Mouse (Mus musculus): ENCODE measurements around the gene Itga2b. TPM values are rescaled to one million over a fixed set of nuclear protein-coding genes. Genes with fewer than 3 reads are reported as not detected.

The Itga2b gene
- polyA plus RNA-seq, 1 experiment from 2014 or later = 80.3 TPM

DNA sequence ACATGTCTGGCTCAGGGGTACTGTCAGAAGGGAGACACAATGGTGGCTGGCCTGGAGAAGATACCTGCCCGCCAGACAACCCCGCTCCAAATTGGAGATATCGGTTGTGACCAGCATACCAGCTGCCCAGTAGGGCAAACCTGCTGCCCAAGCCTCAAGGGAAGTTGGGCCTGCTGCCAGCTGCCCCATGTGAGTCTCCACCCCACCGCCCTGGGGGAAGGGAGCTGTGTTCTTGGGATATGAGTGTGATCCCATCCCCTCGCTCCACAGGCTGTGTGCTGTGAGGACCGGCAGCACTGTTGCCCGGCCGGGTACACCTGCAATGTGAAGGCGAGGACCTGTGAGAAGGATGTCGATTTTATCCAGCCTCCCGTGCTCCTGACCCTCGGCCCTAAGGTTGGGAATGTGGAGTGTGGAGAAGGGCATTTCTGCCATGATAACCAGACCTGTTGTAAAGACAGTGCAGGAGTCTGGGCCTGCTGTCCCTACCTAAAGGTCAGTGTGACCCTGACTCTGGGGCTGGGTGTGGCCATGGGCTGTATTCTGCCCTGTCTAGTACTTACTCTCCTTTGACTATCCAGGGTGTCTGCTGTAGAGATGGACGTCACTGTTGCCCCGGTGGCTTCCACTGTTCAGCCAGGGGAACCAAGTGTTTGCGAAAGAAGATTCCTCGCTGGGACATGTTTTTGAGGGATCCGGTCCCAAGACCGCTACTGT lies 34.0 kb downstream of the Itga2b start:
- H3K27me3 ChIP-seq (replicated peaks; ENCODE audit: control insufficient read depth, insufficient read depth, low read length) = peaks cover 23% of the 10 kb centered on the region

DNA sequence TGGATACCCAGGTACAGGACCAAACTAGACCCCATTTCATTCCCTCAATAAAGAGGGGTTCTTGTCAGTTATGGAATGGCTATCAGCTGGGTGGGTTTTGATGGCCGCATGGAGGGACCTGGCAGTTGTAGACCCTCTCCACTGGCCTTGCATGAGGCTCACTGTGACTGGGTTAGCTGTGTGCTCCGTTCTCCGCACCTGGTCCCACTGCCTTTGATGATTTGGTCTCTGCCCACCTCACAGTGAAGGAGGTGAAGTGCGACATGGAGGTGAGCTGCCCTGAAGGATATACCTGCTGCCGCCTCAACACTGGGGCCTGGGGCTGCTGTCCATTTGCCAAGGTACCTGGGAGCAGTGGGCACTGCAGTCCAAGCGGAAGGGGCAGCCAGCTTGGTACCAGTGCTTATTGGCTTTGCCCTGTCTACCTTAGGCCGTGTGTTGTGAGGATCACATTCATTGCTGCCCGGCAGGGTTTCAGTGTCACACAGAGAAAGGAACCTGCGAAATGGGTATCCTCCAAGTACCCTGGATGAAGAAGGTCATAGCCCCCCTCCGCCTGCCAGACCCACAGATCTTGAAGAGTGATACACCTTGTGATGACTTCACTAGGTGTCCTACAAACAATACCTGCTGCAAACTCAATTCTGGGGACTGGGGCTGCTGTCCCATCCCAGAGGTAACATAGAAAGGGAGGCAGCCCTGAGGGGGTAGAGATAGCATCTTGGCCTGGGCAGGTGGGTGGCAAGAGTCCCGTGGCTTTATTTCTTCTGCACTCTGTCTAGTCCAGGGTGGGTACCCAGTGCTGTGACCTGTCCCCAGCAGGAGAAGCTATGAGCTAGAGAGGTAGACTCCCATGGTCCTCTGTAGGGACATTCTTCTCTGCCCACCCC lies 34.9 kb downstream of the Itga2b start:
- peaks cover 23% of the 10 kb centered on the region for H3K27me3 ChIP-seq (replicated peaks; ENCODE audit: control insufficient read depth, insufficient read depth, low read length)
- no peak for ATAC-seq (replicated peaks; ENCODE audit: low FRiP score)
- H3K9me3 ChIP-seq (ENCODE audit: control insufficient read depth, low read length) = no peaks in the 10 kb centered on the region
- H3K36me3 ChIP-seq (ENCODE audit: control insufficient read depth, insufficient read depth, low read length) = peaks cover 6% of the 10 kb centered on the region; the same call in 1 of the 2 replicates
- peaks cover 17% of the 10 kb centered on the region for H3K4me1 ChIP-seq (replicated peaks; ENCODE audit: control insufficient read depth, insufficient read depth, low read length)
- H3K9ac ChIP-seq (ENCODE audit: low read depth, low read length) = no peak overlapping the region
- H3K27ac ChIP-seq (ENCODE audit: low read depth, low read length) = no peak overlapping the region
- no peak overlapping the region for H3K4me3 ChIP-seq (ENCODE audit: low read depth, low read length)
- no peak for DNase-seq (ENCODE audit: low spot score)
- no peak overlapping the region for H3K4me2 ChIP-seq
- WGBS = 88% methylated on average over 11 of the region's 11 CpGs

More for the DNA sequence above, 34.0 kb downstream of the Itga2b start:
- Histone ChIP-seq H3K4me3 (ENCODE audit: low read depth, low read length) (no peak overlapping the region), H3K36me3 (ENCODE audit: control insufficient read depth, insufficient read depth, low read length) (peaks cover 6% of the 10 kb centered on the region; the same call in 1 of the 2 replicates), H3K27ac (ENCODE audit: low read depth, low read length) (no peak overlapping the region), H3K4me2 (no peak overlapping the region), H3K9ac (ENCODE audit: low read depth, low read length) (no peak overlapping the region), H3K9me3 (ENCODE audit: control insufficient read depth, low read length) (no peaks in the 10 kb centered on the region), H3K4me1 (replicated peaks; ENCODE audit: control insufficient read depth, insufficient read depth, low read length) (peaks cover 17% of the 10 kb centered on the region)
- no peak for DNase-seq (ENCODE audit: low spot score)
- no peak for ATAC-seq (replicated peaks; ENCODE audit: low FRiP score)
- whole genome bisulfite sequencing = 91% methylated on average over 18 of the region's 18 CpGs

DNA sequence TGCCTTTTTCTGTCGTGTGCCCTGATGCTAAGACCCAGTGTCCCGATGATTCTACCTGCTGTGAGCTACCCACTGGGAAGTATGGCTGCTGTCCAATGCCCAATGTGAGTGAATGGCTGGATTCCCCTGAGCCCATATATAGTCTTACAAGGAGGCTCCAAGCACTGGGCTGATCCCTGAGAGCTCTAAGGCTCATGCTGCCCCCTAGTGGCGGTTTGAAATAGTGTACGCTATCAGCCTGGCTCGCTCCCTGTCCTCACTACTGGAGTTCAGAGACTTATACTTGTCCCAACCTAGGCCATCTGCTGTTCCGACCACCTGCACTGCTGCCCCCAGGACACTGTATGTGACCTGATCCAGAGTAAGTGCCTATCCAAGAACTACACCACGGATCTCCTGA lies 35.5 kb downstream of the Itga2b start:
- H3K27ac ChIP-seq (ENCODE audit: low read depth, low read length) = no peak overlapping the region
- DNase-seq (ENCODE audit: low spot score) (peak; percentile 84), ATAC-seq (replicated peaks; ENCODE audit: low FRiP score) (peak; percentile 36; the same call in 1 of the 2 replicates)
- H3K4me1 ChIP-seq (replicated peaks; ENCODE audit: control insufficient read depth, insufficient read depth, low read length) = peaks cover 23% of the 10 kb centered on the region
- H3K4me2 ChIP-seq = no peak overlapping the region
- H3K4me3 ChIP-seq (ENCODE audit: low read depth, low read length) = no peak overlapping the region
- H3K9ac ChIP-seq (ENCODE audit: low read depth, low read length) = no peak overlapping the region
- H3K9me3 ChIP-seq (ENCODE audit: control insufficient read depth, low read length) = no peaks in the 10 kb centered on the region
- WGBS = 11% methylated on average over 7 of the region's 7 CpGs
- peaks cover 16% of the 10 kb centered on the region for H3K27me3 ChIP-seq (replicated peaks; ENCODE audit: control insufficient read depth, insufficient read depth, low read length)
- peaks cover 6% of the 10 kb centered on the region; the same call in 1 of the 2 replicates for H3K36me3 ChIP-seq (ENCODE audit: control insufficient read depth, insufficient read depth, low read length)

DNA sequence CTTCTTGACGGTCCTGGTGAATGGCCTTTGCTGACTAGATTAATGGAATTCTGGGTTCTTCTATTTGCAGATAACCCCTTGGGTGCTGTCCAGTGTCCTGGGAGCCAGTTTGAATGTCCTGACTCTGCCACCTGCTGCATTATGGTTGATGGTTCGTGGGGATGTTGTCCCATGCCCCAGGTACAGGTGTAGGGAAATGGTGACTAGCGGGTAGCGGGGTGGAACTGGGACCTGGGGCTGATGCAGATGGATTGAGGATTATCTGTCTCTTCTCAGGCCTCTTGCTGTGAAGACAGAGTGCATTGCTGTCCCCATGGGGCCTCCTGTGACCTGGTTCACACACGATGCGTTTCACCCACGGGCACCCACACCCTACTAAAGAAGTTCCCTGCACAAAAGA lies 36.1 kb downstream of the Itga2b start:
- H3K27ac ChIP-seq (ENCODE audit: low read depth, low read length) = no peak overlapping the region
- peaks cover 25% of the 10 kb centered on the region for H3K4me1 ChIP-seq (replicated peaks; ENCODE audit: control insufficient read depth, insufficient read depth, low read length)
- ATAC-seq (replicated peaks; ENCODE audit: low FRiP score) (no peak), DNase-seq (ENCODE audit: low spot score) (no peak)
- H3K9me3 ChIP-seq (ENCODE audit: control insufficient read depth, low read length) = no peaks in the 10 kb centered on the region
- peaks cover 3% of the 10 kb centered on the region; the same call in 1 of the 2 replicates for H3K36me3 ChIP-seq (ENCODE audit: control insufficient read depth, insufficient read depth, low read length)
- no peak overlapping the region for H3K9ac ChIP-seq (ENCODE audit: low read depth, low read length)
- WGBS = 92% methylated on average over 7 of the region's 7 CpGs
- H3K4me2 ChIP-seq = no peak overlapping the region
- H3K4me3 ChIP-seq (ENCODE audit: low read depth, low read length) = no peak overlapping the region
- H3K27me3 ChIP-seq (replicated peaks; ENCODE audit: control insufficient read depth, insufficient read depth, low read length) = peaks cover 12% of the 10 kb centered on the region

DNA sequence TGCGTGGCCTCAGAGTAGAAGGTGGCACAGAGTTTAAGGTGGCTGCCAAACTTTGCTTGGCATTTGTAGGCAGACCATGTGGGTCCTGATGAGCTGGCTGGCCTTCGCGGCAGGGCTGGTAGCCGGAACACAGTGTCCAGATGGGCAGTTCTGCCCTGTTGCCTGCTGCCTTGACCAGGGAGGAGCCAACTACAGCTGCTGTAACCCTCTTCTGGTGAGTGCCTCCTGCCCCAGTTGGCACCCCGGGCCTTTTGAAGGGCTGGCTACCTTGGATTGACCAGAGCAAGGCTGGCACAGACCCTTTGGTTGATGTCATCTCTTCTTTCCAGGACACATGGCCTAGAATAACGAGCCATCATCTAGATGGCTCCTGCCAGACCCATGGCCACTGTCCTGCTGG lies 37.0 kb downstream of the Itga2b start:
- Histone ChIP-seq H3K9ac (ENCODE audit: low read depth, low read length) (no peak overlapping the region), H3K36me3 (ENCODE audit: control insufficient read depth, insufficient read depth, low read length) (peaks cover 3% of the 10 kb centered on the region; the same call in 1 of the 2 replicates), H3K4me3 (ENCODE audit: low read depth, low read length) (no peak overlapping the region), H3K27me3 (replicated peaks; ENCODE audit: control insufficient read depth, insufficient read depth, low read length) (peaks cover 10% of the 10 kb centered on the region), H3K4me1 (replicated peaks; ENCODE audit: control insufficient read depth, insufficient read depth, low read length) (peaks cover 19% of the 10 kb centered on the region), H3K27ac (ENCODE audit: low read depth, low read length) (no peak overlapping the region), H3K9me3 (ENCODE audit: control insufficient read depth, low read length) (no peaks in the 10 kb centered on the region), H3K4me2 (peak overlapping the region; percentile 5)
- WGBS = 88% methylated on average over 6 of the region's 6 CpGs
- DNase-seq (ENCODE audit: low spot score) (no peak), ATAC-seq (replicated peaks; ENCODE audit: low FRiP score) (no peak)

DNA sequence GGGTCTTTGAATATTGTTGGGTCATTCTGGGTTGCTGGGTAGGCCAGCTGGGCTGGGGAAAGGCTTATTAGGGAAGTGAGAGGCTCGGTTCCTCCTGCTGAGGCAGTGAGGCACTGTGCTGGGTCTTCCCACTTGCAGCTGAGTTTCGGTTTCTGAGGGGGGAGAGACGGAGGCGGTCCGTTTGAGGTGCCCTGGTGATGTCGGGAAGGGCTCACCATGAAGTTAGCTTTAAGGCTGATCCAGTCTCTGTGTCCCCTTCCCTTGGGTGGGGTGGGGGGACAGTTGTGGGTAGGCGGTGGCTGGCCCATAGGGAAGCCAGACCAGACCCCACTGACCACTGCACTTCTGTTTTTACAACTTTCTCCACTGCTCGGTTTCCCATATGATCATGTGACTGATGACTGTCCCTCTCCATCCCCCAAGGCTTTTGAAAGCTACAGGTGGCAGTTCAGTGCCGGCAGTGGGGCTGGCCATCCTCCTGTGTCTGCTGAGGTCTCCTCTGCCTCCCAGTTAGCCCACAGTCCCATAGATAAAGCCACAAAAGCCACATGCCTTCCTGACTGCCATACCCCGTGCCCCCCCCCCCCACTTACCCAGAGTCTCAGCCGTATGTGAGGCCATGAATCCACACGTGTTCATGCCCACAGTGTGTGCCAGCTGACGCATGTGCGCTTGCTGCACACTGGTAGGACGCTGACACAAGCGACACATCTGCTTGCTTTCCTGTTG lies 37.6 kb downstream of the Itga2b start:
- ATAC-seq (replicated peaks; ENCODE audit: low FRiP score) (no peak), DNase-seq (ENCODE audit: low spot score) (no peak)
- Histone ChIP-seq H3K27me3 (replicated peaks; ENCODE audit: control insufficient read depth, insufficient read depth, low read length) (peaks cover 4% of the 10 kb centered on the region), H3K4me1 (replicated peaks; ENCODE audit: control insufficient read depth, insufficient read depth, low read length) (peaks cover 13% of the 10 kb centered on the region), H3K4me3 (ENCODE audit: low read depth, low read length) (peak overlapping the region; percentile 2; the same call in 1 of the 2 replicates), H3K4me2 (peak overlapping the region; percentile 32), H3K27ac (ENCODE audit: low read depth, low read length) (no peak overlapping the region), H3K9ac (ENCODE audit: low read depth, low read length) (no peak overlapping the region), H3K36me3 (ENCODE audit: control insufficient read depth, insufficient read depth, low read length) (peaks cover 3% of the 10 kb centered on the region; the same call in 1 of the 2 replicates), H3K9me3 (ENCODE audit: control insufficient read depth, low read length) (no peaks in the 10 kb centered on the region)
- 39% methylated on average over 16 of the region's 16 CpGs for WGBS

DNA sequence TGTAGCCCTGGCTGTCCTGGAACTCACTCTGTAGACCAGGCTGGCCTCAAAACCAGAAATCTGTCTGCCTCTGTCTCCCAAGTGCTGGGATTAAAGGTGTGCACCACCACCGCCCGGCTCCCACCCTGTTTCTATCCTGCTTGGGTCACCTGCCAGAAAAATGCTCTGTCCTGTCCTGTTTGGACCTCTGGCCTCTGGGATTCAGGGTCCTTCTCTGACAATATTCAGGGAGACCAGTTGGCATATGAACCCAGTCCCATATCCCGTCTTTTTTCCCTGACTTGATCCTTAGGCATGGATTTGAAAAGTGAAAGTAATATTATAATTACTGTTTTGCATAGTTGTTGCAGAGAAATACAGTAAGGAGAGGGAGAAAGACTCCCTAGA lies 38.2 kb downstream of the Itga2b start:
- H3K4me1 ChIP-seq (replicated peaks; ENCODE audit: control insufficient read depth, insufficient read depth, low read length) = peaks cover 10% of the 10 kb centered on the region
- no peak overlapping the region for H3K4me3 ChIP-seq (ENCODE audit: low read depth, low read length)
- no peaks in the 10 kb centered on the region for H3K27me3 ChIP-seq (replicated peaks; ENCODE audit: control insufficient read depth, insufficient read depth, low read length)
- no peak overlapping the region for H3K27ac ChIP-seq (ENCODE audit: low read depth, low read length)
- no peak overlapping the region for H3K9ac ChIP-seq (ENCODE audit: low read depth, low read length)
- ATAC-seq (replicated peaks; ENCODE audit: low FRiP score) (no peak), DNase-seq (ENCODE audit: low spot score) (no peak)
- no peaks in the 10 kb centered on the region for H3K9me3 ChIP-seq (ENCODE audit: control insufficient read depth, low read length)
- WGBS = 82% methylated on average over 3 of the region's 3 CpGs
- H3K36me3 ChIP-seq (ENCODE audit: control insufficient read depth, insufficient read depth, low read length) = peaks cover 3% of the 10 kb centered on the region; the same call in 1 of the 2 replicates
- peak overlapping the region; percentile 32 for H3K4me2 ChIP-seq

DNA sequence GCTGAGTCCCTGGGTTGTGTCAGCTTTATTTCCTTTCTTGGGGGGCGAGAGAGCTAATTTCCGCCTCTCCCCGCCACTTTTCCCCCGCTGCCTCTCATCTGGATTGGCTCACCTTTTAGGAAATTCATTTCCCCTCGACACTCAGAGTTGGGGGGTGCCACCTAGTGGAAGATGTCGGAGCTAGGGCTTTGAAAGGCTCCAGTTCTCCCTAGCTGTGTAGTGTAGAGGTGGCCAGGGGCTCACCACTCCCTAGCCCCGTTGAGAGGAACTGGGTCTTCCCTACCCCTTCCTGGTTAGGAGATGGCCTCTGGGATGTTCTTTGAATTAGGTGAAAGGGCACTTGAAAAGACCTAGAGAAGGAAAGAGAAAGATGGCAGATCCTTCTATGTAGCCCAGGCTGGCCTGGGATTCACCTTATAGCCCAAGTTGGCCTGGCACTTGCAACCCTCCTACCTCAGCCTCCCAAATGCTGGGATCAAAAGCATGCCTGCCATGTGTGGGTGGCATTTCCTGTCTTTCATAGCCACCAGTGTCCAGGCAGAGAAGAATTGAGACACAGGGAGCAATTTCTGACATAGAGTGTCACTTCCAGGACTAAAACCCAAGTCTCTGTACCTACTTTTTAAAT lies 38.8 kb downstream of the Itga2b start:
- H3K27me3 ChIP-seq (replicated peaks; ENCODE audit: control insufficient read depth, insufficient read depth, low read length) = no peaks in the 10 kb centered on the region
- peak; percentile 78 for DNase-seq (ENCODE audit: low spot score)
- peak overlapping the region; percentile 73 for H3K9ac ChIP-seq (ENCODE audit: low read depth, low read length)
- WGBS = 2% methylated on average over 7 of the region's 7 CpGs
- H3K27ac ChIP-seq (ENCODE audit: low read depth, low read length) = peak overlapping the region; percentile 53
- peak overlapping the region; percentile 63 for H3K4me3 ChIP-seq (ENCODE audit: low read depth, low read length)
- H3K36me3 ChIP-seq (ENCODE audit: control insufficient read depth, insufficient read depth, low read length) = peaks cover 3% of the 10 kb centered on the region; the same call in 1 of the 2 replicates
- 0 out of 2 replicates have a peak, but pooled peaks have one; percentile 47 for ATAC-seq (replicated peaks; ENCODE audit: low FRiP score)
- H3K9me3 ChIP-seq (ENCODE audit: control insufficient read depth, low read length) = no peaks in the 10 kb centered on the region
- peak overlapping the region; percentile 97 for H3K4me2 ChIP-seq
- H3K4me1 ChIP-seq (replicated peaks; ENCODE audit: control insufficient read depth, insufficient read depth, low read length) = peaks cover 10% of the 10 kb centered on the region

All from liver, embryonic 11.5 days (tissue).